Mouse (Mus musculus): Measurements from ENCODE around the gene Sdha.

Gene Sdha

GRCm38 (mm10) chr13:74349566-74350434 is at the start of gene Sdha, which contains the start of gene Ccdc127:
Gene Sdha (minus strand): TSS chr13:74350280.
Gene Ccdc127 (plus strand): TSS chr13:74350309.
- peak; percentile 94 to 95 for DNase-seq

- DNase-seq = peak; percentile 9 to 13
Observed at GRCm38 (mm10) chr13:74399298-74399839, 49.3 kb upstream of the Sdha start, which contains the start of gene Ftl1-ps1. Gene Ftl1-ps1 (plus strand): TSS chr13:74399694.

GRCm38 (mm10) chr13:74391156-74391555 is 41.1 kb upstream of the Sdha start:
- DNase-seq = no peak

DNA sequence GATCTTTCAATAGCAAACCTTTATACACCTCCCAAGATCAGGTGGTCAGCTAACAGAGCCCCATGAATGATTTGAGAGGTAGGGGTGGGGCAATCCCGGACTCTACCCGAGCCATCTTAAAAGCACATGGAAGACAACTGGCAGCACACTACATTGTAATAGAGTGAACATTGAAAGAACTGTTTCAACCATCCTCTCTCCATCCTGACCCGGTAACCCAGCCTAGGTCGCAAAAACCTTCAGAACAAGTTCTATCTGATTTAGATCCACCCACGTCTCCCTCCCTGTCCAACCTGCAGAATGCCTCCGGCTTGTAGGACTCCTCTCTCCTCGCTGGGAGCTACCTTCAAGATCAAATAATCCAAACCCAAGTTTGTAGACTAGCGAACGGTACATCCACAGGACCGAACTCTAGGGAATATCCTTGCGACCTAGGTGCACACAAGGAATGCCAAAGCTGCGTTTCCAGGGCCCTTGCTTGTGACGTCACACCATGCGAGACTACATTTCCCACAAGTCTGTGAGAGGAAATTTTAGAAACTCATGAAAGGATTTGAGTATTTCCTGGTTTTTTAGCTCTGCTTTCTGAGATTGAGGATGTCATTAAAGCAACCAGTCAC is 40.4 kb upstream of the Sdha start, which contains the start of gene Zfp72:
Zfp72 (minus strand) TSS at position 466 of the 620 bp plus-strand sequence.
- peak; percentile 74 to 81 for DNase-seq

DNA sequence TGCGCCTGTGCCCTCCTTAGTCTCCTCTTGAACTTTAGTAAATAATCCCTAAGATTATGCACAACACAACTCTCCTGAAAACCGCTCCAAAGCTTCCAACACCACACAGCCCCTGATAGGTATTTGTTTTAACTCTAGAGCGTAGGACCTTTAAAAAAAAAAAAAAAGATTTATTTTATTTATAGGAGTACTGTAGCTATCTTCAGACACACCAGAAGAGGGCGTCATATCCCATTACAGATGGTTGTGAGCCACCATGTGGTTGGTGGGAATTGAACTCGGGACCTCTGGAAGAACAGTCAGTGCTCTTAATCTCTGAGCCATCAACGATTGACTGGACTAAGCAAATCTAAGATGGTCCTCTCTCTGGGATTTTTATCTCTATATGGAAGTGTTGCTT is 39.6 kb upstream of the Sdha start:
- DNase-seq = no peak

GRCm38 (mm10) chr13:74382289-74382688 is 32.2 kb upstream of the Sdha start:
- no peak for DNase-seq

DNA sequence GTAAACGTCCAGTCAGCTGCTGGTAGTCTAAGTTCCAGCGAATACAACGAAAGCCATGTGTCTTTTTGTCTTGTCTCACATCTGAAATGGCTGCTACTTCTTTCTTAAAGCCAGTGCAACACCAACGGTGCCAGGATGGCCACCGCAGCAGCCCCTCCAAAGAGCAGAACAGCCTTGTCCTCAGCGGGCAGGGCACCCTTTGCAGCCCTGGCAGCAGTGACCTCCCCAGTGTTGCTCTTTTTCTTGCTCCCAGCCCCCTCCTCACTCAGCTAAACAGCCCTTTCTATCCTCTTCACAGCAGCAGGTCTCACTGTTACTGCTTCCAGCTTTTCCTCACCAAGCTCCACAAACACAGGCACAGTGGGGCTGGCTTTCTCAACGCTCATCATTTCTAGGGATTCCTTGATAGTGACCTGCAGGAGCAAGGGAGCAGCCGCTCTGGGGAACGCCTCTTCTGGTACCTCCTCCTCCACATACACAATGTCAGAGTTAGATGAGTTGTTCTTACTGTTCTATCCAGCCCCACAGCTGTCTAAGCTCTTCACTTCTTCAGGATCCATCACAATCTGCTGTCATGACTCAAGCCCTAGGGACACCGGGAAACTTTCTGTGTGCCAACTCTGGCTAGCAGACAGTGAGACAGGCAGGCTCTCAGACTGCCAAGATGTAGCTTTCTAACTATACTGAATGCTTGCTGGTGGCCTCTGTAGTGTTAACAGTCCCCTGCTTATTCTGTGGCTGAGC is 31.6 kb upstream of the Sdha start:
- no peak for DNase-seq

- DNase-seq = peak; percentile 46 to 59
Observed at GRCm38 (mm10) chr13:74363859-74364235, 13.8 kb upstream of the Sdha start, which contains the start of gene Lrrc14b. Gene Lrrc14b (minus strand): TSS chr13:74364005.

DNA sequence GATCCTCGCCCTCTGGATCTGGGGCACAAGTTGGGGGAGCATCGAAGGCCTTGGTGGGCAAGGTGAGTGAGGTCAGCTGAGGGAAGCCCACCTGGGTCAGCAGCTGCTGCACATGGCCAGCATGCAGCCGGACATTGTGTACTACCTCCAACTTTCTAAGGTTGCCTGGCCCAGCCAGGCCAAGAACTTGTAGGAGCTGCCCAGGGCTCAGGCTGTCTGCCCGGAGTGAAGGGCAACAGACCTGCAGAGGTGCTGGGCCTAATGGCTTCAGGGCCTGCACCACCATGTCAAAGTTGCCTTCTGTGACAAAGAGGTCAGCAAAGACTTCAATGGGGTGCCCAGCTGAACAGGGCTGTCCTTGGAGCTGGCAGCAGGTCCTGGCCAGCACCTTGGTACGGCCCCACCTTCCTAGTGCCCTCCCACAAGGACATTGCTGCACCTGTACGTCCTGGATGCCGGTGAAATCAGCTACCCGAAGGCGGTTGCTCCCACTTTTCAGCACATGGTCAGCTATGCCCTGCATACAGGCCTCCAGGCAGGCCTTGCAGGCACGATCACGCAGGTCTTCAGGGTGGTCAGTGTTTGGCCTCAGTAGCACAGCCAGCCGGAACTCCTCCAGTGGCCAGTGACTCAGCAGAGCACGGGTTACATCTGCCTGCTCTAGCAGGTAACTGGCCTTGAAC is 13.2 kb upstream of the Sdha start:
- DNase-seq = peak; percentile 25 to 39

DNA sequence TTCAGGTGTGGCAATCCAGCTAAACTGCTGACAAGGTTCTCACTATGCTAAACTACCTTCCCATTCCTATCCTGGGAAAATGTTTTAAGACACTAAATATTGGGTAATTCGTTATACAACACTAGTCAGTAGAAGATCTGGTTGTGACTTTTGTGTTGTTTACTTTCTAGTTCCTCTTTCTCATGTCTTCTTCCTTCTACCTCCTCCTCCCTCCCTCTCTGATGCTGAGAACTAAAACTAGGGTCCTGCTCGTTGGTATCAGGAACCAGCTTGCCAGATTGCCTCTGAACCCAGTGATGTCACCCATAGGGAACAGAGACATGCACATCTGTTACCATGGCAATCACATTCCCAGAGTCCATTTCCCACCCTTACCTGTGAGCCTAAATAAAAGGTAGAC is 12.1 kb upstream of the Sdha start:
- DNase-seq = no peak

- no peak for DNase-seq
Observed at GRCm38 (mm10) chr13:74356491-74356890, 6.4 kb upstream of the Sdha start.

DNA sequence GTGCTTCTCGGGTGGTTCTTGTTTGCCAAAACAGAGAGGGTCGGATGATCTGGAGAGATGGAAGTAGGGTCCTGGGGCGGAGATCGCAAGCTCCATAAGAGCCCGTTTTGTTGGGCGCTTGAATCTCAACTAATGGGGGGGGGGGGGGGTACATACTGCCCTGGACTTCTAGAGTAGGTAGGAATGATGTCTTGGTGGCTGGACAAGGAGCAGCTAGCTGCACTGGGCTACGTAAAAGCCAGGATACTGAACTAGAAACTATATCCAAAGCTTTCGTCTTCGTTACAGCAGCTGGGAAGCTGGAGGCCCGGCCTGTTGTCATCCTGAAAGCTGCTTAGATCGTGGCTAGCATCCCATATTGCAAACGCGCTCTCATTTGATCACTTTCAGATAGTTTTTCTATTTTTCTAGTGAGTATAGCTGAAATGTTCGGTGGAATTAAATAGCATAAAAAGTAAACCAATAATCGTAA is 391 bp upstream of the Sdha start:
- no peak for DNase-seq

DNA sequence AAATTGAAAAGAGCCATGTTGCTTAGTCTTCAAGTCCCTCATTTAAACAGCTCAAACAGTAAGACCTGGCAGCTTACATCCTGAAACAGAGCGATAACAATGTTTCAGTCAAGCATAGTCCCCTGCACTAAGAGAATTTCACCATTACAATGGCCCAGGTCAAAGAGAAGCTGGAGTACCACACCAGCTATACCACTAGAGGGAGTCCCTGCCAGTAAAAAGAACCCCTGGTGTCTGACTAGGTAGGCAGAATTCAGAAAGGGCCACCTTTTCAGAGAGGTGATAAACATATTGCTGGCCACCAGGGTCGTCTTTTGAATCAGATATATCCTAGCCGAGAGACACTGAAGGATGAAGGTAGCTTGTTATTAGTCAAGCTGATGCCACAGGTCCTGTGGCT is 9.0 kb downstream of the Sdha start:
- DNase-seq = peak in 1 of 2 experiments; percentile 39

DNA sequence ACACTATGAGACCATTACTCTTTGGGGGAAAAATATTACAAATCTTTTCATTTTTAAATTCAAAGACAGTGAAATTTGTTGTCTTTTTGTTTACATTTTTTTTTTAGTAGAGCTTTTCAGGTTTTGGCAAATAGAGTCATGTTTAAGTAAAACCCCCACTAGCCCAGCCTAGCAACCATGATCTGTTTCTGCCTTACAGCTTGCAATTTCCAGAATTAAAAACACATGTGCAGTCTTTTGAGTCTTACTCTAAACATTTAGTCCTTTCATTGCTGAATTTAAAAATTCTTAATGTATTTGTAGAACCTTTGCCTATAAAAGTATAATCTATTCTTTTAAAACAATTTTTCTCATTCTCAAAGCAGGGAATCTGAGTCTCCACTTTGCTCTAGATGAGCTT is 20.8 kb downstream of the Sdha start:
- no peak for DNase-seq

DNA sequence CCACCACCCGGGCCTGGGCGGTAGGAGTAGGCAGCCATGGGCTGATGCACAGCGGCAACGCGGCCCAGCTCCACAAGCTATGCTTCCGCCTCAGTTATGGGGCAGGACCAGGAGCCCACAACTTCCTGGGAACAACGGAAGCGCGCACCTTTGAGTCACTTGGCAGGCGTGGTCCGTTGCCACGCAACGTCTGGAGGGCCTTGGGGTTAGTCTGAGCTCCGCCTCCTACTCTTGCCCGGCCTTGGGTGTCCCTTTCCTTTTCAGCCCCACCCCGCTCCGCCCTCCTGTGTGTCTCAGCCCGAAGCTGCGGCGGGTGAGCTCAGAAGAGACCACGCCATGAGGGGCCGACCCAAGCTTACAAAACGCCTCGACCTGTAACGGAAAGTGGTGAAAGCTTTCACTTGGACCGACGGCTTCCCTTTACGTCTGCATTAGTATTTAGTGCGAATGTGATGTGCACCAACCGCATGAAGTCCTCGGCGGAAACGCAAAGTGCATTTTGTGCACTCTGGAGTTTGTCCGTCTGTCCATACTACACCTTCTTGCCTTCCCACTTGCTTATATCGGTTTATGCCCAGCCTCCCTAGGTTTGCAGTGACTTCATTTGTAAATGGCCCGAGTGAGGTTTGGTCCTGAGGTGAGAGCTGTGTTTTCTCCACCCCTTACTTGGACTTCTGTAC is 32.8 kb downstream of the Sdha start, which contains the start of gene Pdcd6:
Pdcd6 (minus strand) TSS at position 411 of the 680 bp plus-strand sequence.
- DNase-seq = peak; percentile 96 to 97

- DNase-seq = peak in 1 of 2 experiments; percentile 33
Observed at GRCm38 (mm10) chr13:74316789-74317169, 33.3 kb downstream of the Sdha start.

DNA sequence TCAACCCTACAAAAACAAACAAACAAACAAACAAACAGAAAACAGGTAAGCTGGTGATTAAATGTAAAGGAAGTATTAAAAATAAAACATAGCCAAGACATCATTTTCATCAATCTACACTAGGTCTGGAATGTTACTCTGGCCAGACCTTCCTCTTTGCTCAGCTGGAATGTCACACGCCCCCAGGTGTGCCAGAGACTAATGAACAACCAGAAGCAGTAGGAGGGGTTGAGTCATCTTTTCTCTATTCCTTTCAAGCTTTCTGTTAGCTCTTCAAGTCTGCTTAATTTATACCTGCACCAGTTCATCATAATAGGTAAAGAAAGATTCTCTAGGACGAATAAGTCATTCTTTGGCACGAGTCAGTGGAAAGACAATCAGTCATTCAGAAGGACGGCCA is 33.7 kb downstream of the Sdha start:
- DNase-seq = no peak

DNA sequence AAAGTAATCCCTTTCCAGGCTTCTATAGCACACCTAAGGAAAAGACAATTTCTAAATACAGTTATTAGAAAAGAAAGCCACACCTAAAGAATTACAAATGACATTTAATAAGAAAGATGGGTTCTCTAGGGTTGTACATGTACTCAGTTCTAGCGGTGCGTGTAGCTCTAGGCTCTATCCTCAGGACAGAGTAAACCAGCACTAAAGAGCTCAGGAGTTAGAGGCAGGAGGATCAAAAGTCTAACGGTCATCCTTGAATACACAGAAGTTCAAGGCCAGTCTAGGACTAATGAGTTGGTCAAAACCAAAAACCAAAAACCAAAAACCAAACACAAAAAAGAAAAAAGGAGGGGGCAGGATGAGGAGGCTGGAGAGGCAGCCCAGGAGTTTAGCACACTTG is 35.5 kb downstream of the Sdha start:
- no peak for DNase-seq

- DNase-seq = no peak
Observed at GRCm38 (mm10) chr13:74305780-74306179, 44.3 kb downstream of the Sdha start.

DNA sequence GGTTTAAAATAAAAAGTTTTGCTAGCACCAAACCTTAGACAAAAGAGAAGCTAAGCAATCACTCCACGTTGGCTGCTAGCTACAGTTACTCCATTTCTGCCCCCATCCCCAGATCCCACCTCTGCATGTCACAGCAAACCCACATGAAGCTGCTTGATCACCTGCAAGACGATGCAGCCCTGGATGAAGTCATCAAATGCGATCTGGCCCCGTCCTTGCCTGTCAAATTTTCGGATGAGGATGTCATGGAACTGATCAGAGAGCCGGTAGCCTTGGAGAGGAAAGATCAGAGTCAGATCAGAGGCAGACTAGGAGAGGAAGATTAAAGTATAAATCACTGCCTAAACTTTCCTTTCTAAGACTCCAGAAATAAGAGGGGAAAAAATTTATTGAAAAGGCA is 44.7 kb downstream of the Sdha start:
- no peak for DNase-seq
